Mouse (Mus musculus): Measurements from ENCODE around the gene Kcna6. TPM values are rescaled to one million over a fixed set of nuclear protein-coding genes. Genes with fewer than 3 reads are reported as not detected.

Kcna6 gene
- polyA plus RNA-seq, 1 experiment from 2014 or later, result 0.21 TPM

- WGBS, result 81% methylated on average over 9 of the region's 11 CpGs
- no peak overlapping the region for H3K4me2 ChIP-seq (replicated peaks; ENCODE audit: low read depth, low read length)
- no peaks in the 10 kb centered on the region for H3K36me3 ChIP-seq (ENCODE audit: insufficient read depth, low read length)
- H3K4me1 ChIP-seq (ENCODE audit: insufficient read depth, low read depth, low read length), result no peaks in the 10 kb centered on the region
- H3K9me3 ChIP-seq (ENCODE audit: low read length), result no peaks in the 10 kb centered on the region
- H3K27ac ChIP-seq (ENCODE audit: low read length), result no peak overlapping the region
- TF ChIP-seq EP300 (IDR thresholded peaks at IDR 0.05), result no peak
- no peak for TF ChIP-seq CTCF (IDR thresholded peaks at IDR 0.05)
- ATAC-seq, result no peak
- H3K4me3 ChIP-seq (ENCODE audit: low read depth, low read length), result no peak overlapping the region
- DNase-seq (ENCODE audit: low spot score), result no peak
- no peak overlapping the region for H3K9ac ChIP-seq (replicated peaks; ENCODE audit: low read depth)
- no peaks in the 10 kb centered on the region for H3K27me3 ChIP-seq (replicated peaks; ENCODE audit: insufficient read depth, low read length)
Measured at GRCm38 (mm10) chr6:126764563-126765091, 24.2 kb upstream of the Kcna6 start.

GRCm38 (mm10) chr6:126761362-126761761 is 20.9 kb upstream of the Kcna6 start:
- no peaks in the 10 kb centered on the region for H3K9me3 ChIP-seq (ENCODE audit: low read length)
- ATAC-seq (no peak), DNase-seq (ENCODE audit: low spot score) (no peak)
- no peaks in the 10 kb centered on the region for H3K27me3 ChIP-seq (replicated peaks; ENCODE audit: insufficient read depth, low read length)
- no peaks in the 10 kb centered on the region for H3K36me3 ChIP-seq (ENCODE audit: insufficient read depth, low read length)
- TF ChIP-seq CTCF (IDR thresholded peaks at IDR 0.05) (no peak), EP300 (IDR thresholded peaks at IDR 0.05) (no peak)
- H3K4me2 ChIP-seq (replicated peaks; ENCODE audit: low read depth, low read length), result no peak overlapping the region
- WGBS, result 86% methylated on average over 4 of the region's 4 CpGs
- no peak overlapping the region for H3K27ac ChIP-seq (ENCODE audit: low read length)
- no peak overlapping the region for H3K4me3 ChIP-seq (ENCODE audit: low read depth, low read length)
- no peak overlapping the region for H3K9ac ChIP-seq (replicated peaks; ENCODE audit: low read depth)
- no peaks in the 10 kb centered on the region for H3K4me1 ChIP-seq (ENCODE audit: insufficient read depth, low read depth, low read length)

- Histone ChIP-seq H3K27me3 (replicated peaks; ENCODE audit: insufficient read depth, low read length) (no peaks in the 10 kb centered on the region), H3K9ac (replicated peaks; ENCODE audit: low read depth) (no peak overlapping the region), H3K9me3 (ENCODE audit: low read length) (no peaks in the 10 kb centered on the region), H3K4me1 (ENCODE audit: insufficient read depth, low read depth, low read length) (no peaks in the 10 kb centered on the region), H3K4me2 (replicated peaks; ENCODE audit: low read depth, low read length) (no peak overlapping the region), H3K4me3 (ENCODE audit: low read depth, low read length) (no peak overlapping the region), H3K36me3 (ENCODE audit: insufficient read depth, low read length) (no peaks in the 10 kb centered on the region), H3K27ac (ENCODE audit: low read length) (no peak overlapping the region)
- no peak for ATAC-seq
- WGBS, result 15% methylated on average over 8 of the region's 8 CpGs
- DNase-seq (ENCODE audit: low spot score), result no peak
- TF ChIP-seq CTCF (IDR thresholded peaks at IDR 0.05) (no peak), EP300 (IDR thresholded peaks at IDR 0.05) (no peak)
Measured at GRCm38 (mm10) chr6:126755729-126756411, 15.4 kb upstream of the Kcna6 start.

GRCm38 (mm10) chr6:126752520-126752919 is 12.0 kb upstream of the Kcna6 start:
- WGBS, result 31% methylated on average over 12 of the region's 12 CpGs
- no peak for TF ChIP-seq CTCF (IDR thresholded peaks at IDR 0.05)
- Histone ChIP-seq H3K36me3 (ENCODE audit: insufficient read depth, low read length) (no peaks in the 10 kb centered on the region), H3K9ac (replicated peaks; ENCODE audit: low read depth) (no peak overlapping the region), H3K27me3 (replicated peaks; ENCODE audit: insufficient read depth, low read length) (no peaks in the 10 kb centered on the region), H3K27ac (ENCODE audit: low read length) (no peak overlapping the region), H3K4me1 (ENCODE audit: insufficient read depth, low read depth, low read length) (no peaks in the 10 kb centered on the region), H3K9me3 (ENCODE audit: low read length) (no peaks in the 10 kb centered on the region), H3K4me2 (replicated peaks; ENCODE audit: low read depth, low read length) (no peak overlapping the region), H3K4me3 (ENCODE audit: low read depth, low read length) (no peak overlapping the region)
- no peak for DNase-seq (ENCODE audit: low spot score)
- no peak for ATAC-seq

GRCm38 (mm10) chr6:126745888-126746287 is 5.4 kb upstream of the Kcna6 start:
- H3K4me3 ChIP-seq (ENCODE audit: low read depth, low read length), result no peak overlapping the region
- H3K36me3 ChIP-seq (ENCODE audit: insufficient read depth, low read length), result no peaks in the 10 kb centered on the region
- no peak overlapping the region for H3K9ac ChIP-seq (replicated peaks; ENCODE audit: low read depth)
- no peaks in the 10 kb centered on the region for H3K4me1 ChIP-seq (ENCODE audit: insufficient read depth, low read depth, low read length)
- WGBS, result 29% methylated on average over 1 of the region's 1 CpGs
- H3K27me3 ChIP-seq (replicated peaks; ENCODE audit: insufficient read depth, low read length), result no peaks in the 10 kb centered on the region; the same call in 1 of the 2 replicates
- ATAC-seq (no peak), DNase-seq (ENCODE audit: low spot score) (no peak)
- H3K4me2 ChIP-seq (replicated peaks; ENCODE audit: low read depth, low read length), result no peak overlapping the region
- no peaks in the 10 kb centered on the region for H3K9me3 ChIP-seq (ENCODE audit: low read length)
- H3K27ac ChIP-seq (ENCODE audit: low read length), result no peak overlapping the region
- TF ChIP-seq CTCF (IDR thresholded peaks at IDR 0.05) (no peak), EP300 (IDR thresholded peaks at IDR 0.05) (no peak)

- TF ChIP-seq EP300 (IDR thresholded peaks at IDR 0.05), result no peak
- no peak for TF ChIP-seq CTCF (IDR thresholded peaks at IDR 0.05)
- Histone ChIP-seq H3K36me3 (ENCODE audit: insufficient read depth, low read length) (no peaks in the 10 kb centered on the region), H3K27me3 (replicated peaks; ENCODE audit: insufficient read depth, low read length) (peaks cover 5% of the 10 kb centered on the region; the same call in 1 of the 2 replicates), H3K4me2 (replicated peaks; ENCODE audit: low read depth, low read length) (no peak overlapping the region), H3K9ac (replicated peaks; ENCODE audit: low read depth) (no peak overlapping the region), H3K9me3 (ENCODE audit: low read length) (no peaks in the 10 kb centered on the region), H3K27ac (ENCODE audit: low read length) (no peak overlapping the region), H3K4me3 (ENCODE audit: low read depth, low read length) (no peak overlapping the region), H3K4me1 (ENCODE audit: insufficient read depth, low read depth, low read length) (no peaks in the 10 kb centered on the region)
- DNase-seq (ENCODE audit: low spot score) (no peak), ATAC-seq (no peak)
- 43% methylated on average over 3 of the region's 3 CpGs for WGBS
Measured at GRCm38 (mm10) chr6:126742610-126743009, 2.1 kb upstream of the Kcna6 start.

Data from lung, postnatal 0 days (tissue).